Mouse (Mus musculus) bone marrow, adult 2 months (tissue): ENCODE measurements around the gene S100a5.

Source experiments
- CTCF ChIP-seq: fragments of 200-500 bp; IDR thresholded peaks from 2 replicates; pipeline ENCODE4 v1.5.1; 2011; ENCODE audit warnings: low read length, control low read depth; ENCODE audit not compliant: control insufficient read depth, insufficient read depth
- POLR2A ChIP-seq: fragments of 200-500 bp; IDR thresholded peaks from 2 replicates; pipeline ENCODE4 v1.6.1; 2011; ENCODE audit warnings: low read depth, mild to moderate bottlenecking, control low read depth, low read length, borderline replicate concordance; ENCODE audit not compliant: control insufficient read depth

DNA sequence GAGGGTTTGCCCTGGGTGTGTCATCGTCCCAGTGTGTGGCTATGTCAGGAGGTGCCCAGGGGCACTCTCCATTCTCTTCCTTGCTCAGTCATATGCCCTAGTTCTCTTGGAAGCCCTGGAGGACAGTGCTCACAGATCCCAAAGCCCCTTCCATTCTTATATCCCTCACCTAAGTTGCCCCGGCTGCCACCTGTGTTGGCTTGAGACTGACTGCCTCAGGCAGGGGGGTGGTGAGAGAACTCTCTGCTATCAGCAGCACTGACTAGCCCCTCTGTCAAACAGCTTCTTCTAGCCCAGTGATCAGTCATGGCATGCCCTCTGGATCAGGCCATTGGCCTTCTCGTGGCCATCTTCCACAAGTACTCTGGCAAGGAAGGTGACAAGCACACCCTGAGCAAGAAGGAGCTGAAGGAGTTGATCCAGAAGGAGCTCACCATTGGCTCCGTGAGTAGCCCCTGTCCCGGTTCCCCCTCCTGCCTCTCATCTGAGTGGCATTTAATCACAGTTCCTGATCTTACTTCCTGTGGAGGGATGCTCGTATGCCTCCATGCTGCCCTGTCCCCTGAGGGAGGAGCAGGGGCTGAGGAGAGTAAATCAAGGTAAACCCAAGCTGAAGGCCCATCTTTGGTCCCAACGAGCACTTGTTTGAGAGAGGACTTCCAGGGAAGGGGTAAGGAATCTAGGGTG lies 5.3 kb downstream of the S100a5 start:
- TF ChIP-seq CTCF (no peak), POLR2A (no peak)
